Mouse (Mus musculus): ENCODE results near the gene Sipa1l1.
"Not testable (repeated sequence)": the region's sequence is repeated elsewhere in the genome, so short reads cannot be mapped to it uniquely, and the experiment has no call there.

The Sipa1l1 gene

DNA sequence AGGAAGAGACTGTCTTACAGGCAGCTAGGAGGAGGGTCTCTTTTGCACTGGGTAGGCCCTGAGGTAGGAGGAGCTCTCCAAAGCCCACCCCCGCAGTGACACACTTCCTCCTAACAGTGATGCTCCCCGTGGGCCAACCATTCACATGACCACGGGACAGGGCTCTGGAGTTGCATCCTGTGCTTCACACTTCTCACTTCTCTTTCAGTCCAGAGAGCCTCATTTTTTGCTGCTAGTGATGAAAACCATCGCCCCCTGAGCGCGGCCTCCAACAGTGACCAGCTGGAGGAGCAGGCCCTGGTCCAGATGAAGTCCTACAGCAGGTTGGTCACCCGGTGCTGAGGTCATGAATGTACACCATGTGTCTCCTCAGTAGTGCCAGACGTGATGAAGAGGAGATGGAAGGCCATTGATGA lies 277.5 kb downstream of the Sipa1l1 start:
- DNase-seq: no peak

DNA sequence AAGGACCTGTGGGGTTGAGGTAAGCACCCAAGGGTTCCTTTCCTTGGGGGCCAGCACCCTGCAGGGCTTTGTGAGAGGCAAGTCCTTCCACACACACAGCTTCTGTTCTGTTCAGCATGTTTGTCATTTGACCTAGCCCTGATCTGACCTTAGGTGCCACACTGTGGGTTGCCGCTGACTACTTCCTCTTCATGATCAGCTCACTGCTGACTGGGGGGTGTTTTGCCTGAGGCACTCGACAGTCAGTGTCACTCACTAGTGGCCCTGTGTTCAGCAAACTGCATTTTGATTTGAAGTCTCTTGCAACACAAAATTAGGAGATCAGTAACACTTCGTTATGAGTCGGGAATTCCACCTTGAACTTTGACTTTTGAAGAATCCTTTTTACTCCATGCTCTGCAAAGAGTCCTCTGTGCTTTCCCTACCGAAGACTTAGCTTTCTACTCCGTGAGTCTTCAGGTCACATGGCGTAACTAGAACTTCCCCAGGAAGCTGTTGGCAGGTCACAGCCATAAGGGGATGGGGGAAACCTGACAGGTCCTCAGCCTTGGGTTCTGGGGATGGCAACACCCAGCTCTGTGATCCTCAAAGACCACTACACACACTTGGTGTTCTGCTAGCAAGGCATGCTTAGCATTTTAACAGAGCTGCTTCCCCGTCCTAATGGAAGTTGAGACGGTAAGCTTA lies 279.2 kb downstream of the Sipa1l1 start:
- DNase-seq: no peak

DNA sequence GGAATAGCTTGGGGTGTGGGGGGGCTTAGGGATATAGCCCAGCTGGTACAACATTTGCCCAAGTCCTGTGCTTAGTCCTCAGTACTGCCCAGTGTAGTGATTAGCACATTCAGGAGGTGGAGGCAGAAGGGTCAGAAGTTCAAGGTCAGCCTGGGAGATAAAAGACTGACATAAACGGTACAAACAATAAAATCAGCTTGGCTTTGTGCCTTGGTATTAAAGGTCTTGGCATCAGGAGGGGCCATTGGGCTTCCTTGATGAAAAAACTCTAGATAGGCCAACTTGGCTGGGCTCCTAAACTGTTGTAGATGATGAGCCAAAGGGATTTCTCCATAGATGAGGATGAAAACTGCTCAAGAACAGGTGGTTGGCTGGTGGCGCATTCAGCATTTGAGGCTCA lies 283.3 kb downstream of the Sipa1l1 start:
- DNase-seq: no peak

DNA sequence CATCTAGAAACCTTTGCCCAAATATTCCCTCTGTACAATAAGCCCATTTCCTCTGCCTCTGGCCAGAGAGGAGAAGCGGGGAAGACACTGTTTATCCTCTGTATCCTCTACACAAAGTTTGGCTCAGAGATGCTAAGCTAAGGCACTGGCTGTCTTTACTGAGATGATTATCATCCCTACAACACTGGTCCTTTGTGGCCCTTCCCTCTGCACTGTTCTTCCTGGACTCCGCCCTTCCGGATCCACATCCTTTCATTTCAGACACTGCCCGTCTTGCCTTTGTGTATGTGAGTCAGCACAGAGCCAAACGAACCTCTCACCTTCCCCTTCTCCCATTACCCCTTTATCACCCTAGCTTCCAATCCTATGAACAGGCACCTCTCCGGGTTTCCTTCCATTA lies 285.3 kb downstream of the Sipa1l1 start:
- no peak for DNase-seq

DNA sequence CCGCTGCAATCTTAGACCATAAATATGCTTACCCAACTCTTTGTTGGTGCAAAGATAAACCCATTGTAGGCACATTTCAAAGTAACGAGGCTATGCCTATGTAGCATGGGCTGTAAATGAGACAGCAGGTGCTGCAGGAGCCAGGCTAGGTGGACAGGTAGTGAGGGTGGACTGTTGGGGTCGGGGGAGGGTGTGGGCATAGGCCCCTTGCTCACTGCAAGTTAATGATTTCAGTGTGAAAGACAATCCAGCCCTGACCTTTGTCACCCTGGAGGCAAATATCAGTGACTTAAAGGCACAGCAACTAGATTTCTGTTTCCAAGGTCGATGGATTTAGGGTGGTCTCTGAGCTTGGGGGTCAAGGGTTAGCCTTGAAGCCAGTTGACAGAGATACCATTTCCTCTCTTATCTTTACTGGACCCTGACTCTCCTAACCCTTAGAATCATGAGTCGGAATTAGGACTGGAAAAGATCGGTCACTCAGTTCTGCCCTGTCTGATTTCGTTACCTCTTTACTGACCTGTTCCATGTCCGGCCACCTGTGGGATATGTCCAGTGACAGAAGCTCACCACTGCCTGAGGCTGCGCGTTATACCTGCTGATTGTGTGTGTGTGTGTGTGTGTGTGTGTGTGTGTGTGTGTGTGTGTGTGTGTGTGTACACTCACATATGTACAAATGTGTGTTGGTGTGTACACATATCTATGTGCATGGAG lies 286.7 kb downstream of the Sipa1l1 start:
- DNase-seq: peak; percentile 40

DNA sequence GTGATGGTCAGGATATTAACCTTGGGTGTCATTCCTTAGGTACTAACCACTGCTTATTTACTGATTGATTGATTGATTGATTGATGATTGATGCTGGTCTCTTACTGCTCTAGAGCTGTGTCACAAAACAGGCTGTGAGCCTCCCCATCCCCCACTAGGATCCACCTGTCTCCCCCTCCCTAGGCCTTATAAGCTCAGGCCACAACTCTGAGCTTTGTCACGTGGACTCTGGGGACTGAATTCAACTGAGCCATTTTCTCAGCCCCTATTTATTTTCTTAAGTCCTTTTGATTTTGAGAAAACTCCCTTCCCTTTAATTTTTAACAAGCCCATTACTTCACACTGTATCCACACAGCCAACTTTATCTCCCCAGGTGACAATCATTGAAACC lies 287.3 kb downstream of the Sipa1l1 start:
- DNase-seq: no peak

DNA sequence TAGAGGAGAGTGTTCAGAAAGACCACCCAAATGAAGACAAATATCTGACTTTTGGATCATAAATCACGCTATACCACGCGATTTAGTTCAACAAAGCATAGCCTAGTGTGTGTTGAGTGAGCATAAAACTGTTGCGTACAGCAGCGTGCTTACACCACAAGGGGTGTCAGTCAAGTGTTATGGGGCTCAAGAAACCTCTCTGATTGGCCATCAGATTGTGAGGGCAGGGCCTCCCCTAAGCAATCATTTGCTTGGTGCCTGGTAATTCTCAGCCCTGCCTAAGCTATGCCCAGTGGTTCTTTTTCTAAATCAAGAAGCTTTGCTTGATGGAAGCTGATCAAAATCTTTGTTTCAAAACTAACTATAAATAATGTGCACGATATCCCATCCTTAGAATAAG lies 288.5 kb downstream of the Sipa1l1 start:
- DNase-seq: no peak

DNA sequence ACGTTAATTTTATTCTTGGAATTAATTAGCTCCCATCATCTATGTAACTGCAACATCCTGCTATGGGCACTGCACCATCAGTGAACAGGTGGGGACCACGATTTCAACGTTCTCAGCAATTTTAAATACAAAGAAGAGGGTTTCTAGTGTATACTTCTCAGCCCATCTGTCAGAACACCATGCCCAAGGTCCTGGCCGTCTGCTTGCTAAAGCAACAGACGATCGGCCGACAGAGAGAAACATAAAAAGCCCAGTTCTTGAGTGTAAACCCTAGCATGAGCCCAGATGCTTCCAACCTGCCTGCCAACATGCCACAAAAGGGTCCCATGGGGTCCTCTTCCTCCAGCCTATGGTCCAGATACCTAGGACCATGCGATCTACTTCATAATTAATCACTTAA lies 288.9 kb downstream of the Sipa1l1 start:
- DNase-seq: no peak

DNA sequence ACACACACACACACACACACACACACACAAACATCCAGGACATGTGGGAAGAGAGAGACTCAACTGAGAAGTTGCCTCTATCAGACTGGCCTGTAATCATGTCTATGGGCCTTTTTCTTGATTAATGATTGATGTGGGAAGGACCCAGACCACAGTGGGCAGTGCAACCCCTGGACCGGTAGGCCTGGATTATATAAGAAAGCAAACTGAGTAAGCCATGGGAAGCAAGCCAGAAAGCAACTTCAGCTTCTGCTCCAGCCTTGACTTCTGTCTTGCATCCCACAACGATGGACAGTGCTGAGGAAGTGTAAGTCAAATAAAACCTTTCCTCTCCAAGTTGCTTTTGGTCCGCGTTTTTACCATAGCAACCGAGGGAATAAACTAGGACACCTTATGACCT lies 298.1 kb downstream of the Sipa1l1 start:
- DNase-seq: peak; percentile 62

DNA sequence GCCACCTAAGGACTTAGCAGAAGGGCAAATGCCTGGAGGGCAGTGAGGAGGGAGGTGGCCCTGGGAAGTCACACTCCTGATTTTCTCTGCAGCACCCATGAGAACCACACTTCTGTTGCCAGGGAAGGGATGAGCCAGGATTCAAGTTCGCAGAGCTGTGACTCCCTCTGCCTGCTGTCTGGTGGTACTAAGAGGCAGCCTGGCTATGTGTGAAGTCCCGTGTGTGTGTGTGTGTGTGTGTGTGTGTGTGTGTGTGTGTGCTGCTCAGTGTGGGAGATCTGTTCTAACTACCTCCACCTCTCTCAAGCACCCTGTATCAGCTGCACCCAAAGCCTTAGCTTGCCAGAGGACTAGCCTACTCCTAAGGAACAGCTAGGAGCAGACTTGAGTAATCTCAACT lies 298.5 kb downstream of the Sipa1l1 start:
- DNase-seq: peak; percentile 43

DNA sequence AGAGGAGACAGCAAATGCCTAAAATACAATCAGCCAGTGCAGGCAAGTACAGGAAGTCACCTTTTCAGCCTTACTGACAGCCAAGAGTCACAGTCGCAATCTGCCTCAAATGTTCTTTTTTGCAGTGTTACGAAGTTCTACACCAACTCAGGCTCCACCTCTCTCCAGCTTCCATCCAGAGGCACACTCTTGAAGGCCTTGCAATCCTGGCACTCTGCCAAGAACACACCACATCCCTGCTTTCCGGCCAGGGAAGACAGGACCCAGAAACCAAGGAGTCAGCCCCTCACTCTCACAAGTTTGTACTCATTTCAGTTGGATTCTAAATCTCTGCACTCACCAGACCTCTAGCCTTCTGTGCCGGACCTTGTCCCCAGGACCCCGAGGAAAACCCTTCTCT lies 299.3 kb downstream of the Sipa1l1 start:
- peak; percentile 60 for DNase-seq

DNA sequence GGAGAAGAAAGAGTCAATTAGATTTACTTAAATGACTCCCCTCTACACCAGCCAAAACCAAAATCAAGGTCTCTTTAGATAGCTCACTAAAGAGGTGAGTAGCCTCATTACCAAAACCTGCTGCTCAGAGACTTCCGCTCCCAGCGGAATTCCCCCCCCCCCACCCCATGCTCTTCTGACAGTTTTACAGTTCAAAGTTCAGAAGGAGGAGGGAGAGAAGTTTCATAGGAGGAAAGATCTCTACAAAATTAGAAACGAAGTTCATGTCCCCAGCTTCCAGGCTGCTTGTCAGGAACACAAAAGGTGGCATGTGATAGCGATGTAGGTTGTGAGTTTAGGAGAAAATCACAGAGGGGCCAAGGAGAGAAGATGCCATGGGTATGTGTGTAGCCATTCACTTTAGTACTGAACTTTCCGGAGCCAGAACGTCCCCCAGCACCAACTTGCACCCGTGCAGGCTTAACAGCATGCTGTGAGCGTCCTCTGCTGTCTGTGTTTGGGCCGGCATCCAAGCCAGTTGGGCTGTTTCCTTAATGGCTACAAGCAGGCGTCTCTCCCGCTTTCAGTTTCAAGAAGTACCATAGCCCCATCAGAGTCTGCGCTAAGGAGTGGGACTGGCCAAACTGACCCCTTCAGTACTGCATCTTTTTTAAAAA lies 300.7 kb downstream of the Sipa1l1 start:
- DNase-seq: peak; percentile 94

DNA sequence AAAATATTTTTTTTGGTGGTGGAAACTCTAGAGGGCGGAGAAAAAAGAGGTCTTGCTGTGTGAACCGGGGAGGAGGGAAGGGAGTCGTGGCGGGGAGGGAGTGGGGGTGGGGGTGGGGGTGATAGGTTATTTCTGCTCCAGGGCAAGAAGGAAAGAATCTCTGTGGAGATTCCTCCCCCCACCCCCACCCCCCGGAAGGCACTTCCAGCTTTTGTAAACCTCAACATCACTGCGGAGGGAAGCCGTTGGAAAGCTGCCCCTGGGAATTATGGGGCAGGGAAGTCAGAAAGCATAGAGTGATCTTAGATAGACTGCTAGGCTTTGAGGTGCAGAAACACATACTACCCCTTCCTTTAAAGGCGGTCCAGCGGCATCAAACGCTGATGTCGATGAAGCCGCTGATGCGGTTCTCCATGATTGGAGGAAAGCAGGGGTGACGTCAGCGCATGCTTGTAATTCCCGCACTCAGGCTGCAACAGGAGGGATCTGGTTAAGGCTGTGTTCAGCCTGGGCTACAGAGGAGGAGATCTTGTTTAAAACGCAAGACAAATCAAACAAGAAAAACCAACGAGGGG lies 301.3 kb downstream of the Sipa1l1 start:
- DNase-seq: peak; percentile 81

DNA sequence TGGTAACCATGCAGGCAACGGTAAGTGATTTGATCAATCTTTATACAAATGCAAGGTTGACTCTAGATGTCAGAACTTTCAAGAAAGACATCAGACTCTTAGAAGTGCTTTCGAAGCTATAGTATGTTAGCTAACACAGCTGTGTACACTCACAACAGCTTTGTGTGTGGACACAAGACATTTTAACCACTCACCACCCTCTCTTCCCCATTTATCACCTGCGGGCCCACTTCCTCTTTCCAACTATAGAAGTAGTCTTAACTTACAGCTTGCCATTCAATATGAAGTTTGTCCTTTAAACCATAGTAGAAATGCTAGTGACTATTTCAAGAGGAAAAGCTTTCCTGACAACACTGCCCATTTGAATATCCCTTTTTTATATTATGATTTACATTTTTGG lies 303.7 kb downstream of the Sipa1l1 start:
- DNase-seq: no peak

DNA sequence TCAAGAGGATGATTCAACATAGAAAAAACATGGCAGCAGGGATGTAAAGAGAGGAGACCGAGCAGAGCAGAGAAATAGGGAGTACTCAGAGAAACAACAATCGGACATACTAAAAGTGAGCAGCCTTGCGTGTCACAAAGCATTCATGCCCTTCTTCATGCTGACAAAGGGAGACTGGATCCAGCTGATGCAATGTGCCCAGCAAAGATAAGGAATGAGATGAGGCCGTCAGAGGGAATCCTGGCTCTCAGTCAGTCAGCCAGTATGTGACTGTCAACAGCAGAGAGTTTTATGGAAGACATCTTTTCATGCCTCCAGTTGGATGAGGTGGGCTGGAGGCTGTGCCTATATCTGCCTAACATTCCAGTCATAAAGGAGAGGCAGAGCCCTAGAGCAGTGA lies 304.1 kb downstream of the Sipa1l1 start:
- no peak for DNase-seq

DNA sequence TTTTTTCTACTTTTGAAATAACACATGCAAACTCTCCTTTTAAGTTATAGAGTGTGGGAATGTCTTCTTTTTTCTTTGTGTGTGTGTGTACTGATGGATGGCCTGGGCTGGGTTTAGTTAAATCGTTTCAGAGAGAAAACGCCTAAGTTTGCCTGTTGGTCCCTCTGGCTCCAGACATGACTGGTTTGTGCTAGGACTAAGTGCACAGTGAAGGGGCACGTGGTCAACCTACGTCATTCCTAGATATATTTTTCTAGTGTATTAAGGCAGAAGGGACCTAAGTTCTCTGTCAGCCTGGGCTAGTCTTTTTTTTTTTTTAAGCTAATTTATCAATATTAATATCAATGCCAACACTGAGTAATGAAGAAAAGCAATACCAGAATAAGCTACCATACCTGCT lies 305.3 kb downstream of the Sipa1l1 start:
- no peak for DNase-seq

DNA sequence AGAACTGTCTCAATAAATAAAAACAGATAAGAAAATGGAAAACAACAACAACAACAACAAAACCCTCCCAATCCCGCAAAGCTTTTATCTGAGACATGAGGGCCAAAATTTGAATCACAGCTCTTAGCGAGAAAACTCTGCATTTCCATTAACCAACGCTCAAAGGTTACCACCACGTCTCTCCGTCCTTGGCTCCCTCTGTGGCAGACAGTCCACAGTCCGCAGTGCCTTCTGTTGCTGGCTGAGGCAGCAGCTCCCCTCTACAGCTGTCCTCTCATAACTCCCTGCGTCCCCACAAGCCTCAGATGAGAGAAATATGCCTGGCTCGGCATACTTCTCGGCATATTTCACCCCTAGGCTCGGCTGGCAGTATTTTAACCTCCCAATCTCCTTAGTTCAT lies 306.9 kb downstream of the Sipa1l1 start:
- peak; percentile 67 for DNase-seq

DNA sequence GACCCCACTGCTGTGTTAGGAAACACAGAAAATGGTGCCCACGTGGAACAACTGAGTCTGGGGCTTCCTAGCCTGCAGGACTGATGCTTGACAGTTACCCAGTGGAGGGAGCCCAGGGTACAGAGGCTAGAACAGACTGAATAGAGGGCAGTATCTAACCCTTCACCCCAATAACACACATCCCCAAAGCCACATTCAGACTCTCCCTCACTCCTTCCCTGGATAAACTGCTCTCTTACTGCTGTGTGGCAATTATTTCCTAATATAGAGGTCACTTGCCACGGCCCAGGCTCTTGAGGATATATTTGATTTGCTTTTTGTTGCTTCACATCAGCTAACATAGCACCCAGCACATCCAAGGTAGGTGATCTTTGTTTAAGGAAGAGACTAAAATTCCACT lies 307.5 kb downstream of the Sipa1l1 start:
- DNase-seq: no peak

DNA sequence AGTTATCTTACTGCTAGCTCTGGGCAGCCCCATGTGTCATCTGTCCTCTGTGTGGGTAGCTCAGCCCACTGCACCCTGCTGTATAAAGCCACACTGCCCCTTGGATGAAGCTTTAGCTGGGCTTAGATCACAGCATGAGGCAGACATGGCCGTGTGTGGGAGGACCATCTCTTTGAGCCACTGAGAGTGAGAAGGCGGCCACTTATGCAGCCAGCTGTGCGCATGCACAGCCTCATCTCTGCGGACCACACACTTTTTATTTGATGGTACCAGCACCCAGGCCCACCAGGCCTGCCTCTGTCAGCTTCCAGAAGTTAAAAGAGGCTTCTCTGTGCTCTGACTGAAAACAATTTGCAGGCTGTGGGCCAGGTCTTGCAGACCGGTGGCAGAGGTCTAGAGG lies 308.7 kb downstream of the Sipa1l1 start:
- DNase-seq: no peak

DNA sequence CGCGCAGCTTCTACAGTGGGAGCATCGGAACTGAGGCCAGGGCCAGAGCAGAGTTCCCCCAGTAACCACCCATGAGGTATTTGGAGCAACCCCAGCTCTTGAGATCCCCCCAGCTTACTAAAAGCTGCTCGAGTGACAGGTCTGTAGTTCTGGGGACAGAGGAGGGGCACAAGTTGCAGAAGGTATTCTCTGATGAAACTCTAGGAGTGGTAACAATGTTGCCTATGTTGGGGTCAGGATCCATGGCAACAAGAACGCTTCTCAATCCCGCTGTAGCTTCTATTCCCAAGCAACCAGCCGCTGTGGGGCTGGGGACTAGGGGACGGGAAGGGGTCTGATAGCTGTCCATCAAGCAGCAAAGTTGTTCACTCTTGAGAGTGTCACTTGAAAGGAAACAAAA lies 309.1 kb downstream of the Sipa1l1 start:
- DNase-seq: no peak

DNA sequence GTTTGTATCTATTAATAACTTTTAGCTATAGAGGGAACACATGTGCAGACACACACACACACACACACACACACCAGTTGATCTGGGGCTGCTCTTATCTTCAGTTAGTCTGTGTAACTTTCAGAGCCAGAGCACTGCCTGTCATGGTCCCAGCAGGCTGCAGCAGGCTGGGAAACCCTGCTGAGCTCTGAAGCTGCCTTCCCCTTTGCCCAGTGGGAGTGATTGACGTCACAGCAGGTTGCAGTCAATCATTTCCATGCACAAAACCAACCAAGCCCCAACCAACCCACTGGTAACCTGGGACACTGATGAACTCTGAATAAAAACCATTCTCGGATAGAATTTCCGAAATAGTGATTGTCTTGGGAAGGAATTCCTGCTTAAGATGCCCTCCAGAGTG lies 310.3 kb downstream of the Sipa1l1 start:
- DNase-seq: no peak

DNA sequence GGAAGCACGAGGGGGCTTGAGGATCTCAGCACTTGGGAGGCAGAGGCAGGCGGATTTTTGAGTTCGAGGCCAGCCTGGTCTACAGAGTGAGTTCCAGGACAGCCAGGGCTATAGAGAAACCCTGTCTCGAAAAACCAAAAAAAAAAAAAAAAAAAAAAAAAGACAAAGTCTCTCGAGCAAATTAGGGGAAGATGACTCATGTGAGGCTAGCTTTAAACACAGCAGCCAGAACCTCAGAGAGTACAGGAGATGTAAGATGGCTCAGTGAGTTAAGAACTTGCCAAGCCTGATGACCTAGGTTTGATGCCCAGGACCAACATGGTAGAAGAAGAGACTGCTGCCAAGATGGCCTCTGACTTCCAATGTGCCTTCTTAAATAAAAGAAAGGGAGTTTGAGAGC lies 311.3 kb downstream of the Sipa1l1 start:
- DNase-seq: not testable (repeated sequence)

DNA sequence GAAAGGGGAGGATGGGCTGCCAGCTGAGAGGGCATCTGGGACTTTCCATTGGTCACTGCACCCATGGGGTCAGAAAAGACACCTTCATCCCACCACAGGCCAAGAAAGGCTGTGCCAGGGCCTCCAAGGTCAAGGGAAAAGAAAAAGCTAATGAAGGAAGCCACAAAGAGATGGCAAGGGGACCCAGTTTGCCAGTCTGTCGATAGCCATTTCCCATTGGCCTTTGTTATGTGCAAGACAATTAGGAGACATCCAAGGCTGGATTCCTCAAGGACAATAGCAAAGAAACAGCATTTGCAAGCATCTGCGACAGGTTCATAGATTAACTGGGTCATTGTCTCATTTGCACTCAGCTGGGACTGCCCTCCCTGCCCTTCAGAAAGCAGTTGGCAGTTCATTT lies 316.3 kb downstream of the Sipa1l1 start:
- DNase-seq: no peak

All from kidney, adult 9 months (tissue).